Mouse (Mus musculus): ENCODE data around the gene Pmpca. TPM values are rescaled to one million over a fixed set of nuclear protein-coding genes. Genes with fewer than 3 reads are reported as not detected.

Gene Pmpca
- 126 and 128 TPM in 2 replicates for polyA plus RNA-seq (2016; fragmentation: Nextera tagmentation; extraction: Ambion mirVana)

GRCm38 (mm10) chr2:26389154-26389690 is at the start of gene Pmpca, which contains the start of gene Entr1:
TSS of gene Pmpca (plus strand) at chr2:26389339.
TSS of gene Entr1 (minus strand) at chr2:26389316.
- Histone ChIP-seq H3K27me3 (no peaks in the 10 kb centered on the region), H3K9me3 (no peaks in the 10 kb centered on the region), H3K36me3 (peaks cover 74% of the 10 kb centered on the region), H3K9ac (replicated peaks) (peak within 1 kb of the TSS; percentile 95), H3K4me1 (peaks cover 21% of the 10 kb centered on the region), H3K27ac (replicated peaks) (peak within 1 kb of the TSS; percentile 63), H3K4me2 (replicated peaks) (peak within 1 kb of the TSS; percentile 99), H3K4me3 (peak within 1 kb of the TSS; percentile 98)
- peak; percentile 90 for ATAC-seq (ENCODE audit: low FRiP score, low read depth)
- WGBS, result under 1% methylated on average over 56 of the region's 60 CpGs

- no peaks in the 10 kb centered on the region for H3K27me3 ChIP-seq
- 93% methylated on average over 2 of the region's 2 CpGs for WGBS
- no peaks in the 10 kb centered on the region for H3K4me1 ChIP-seq
- H3K9me3 ChIP-seq, result no peaks in the 10 kb centered on the region
- H3K4me3 ChIP-seq, result no peak overlapping the region
- H3K4me2 ChIP-seq (replicated peaks), result no peak overlapping the region
- H3K9ac ChIP-seq (replicated peaks), result no peak overlapping the region
- H3K27ac ChIP-seq (replicated peaks), result no peak overlapping the region
- no peak for ATAC-seq (ENCODE audit: low FRiP score, low read depth)
- peaks cover 81% of the 10 kb centered on the region for H3K36me3 ChIP-seq
These were observed 47.6 kb upstream of the Pmpca start for GRCm38 (mm10) chr2:26341510-26341981.

GRCm38 (mm10) chr2:26342044-26342443 is 47.1 kb upstream of the Pmpca start:
- H3K9me3 ChIP-seq, result no peaks in the 10 kb centered on the region
- H3K27ac ChIP-seq (replicated peaks), result peak overlapping the region; percentile 30; the same call in 1 of the 2 replicates
- H3K27me3 ChIP-seq, result no peaks in the 10 kb centered on the region
- H3K9ac ChIP-seq (replicated peaks), result no peak overlapping the region
- no peak overlapping the region for H3K4me2 ChIP-seq (replicated peaks)
- no peaks in the 10 kb centered on the region for H3K4me1 ChIP-seq
- H3K36me3 ChIP-seq, result peaks cover 86% of the 10 kb centered on the region
- WGBS, result 91% methylated on average over 10 of the region's 10 CpGs
- no peak overlapping the region for H3K4me3 ChIP-seq
- ATAC-seq (ENCODE audit: low FRiP score, low read depth), result no peak

- Histone ChIP-seq H3K4me3 (no peak overlapping the region), H3K9ac (replicated peaks) (no peak overlapping the region), H3K27me3 (no peaks in the 10 kb centered on the region), H3K9me3 (no peaks in the 10 kb centered on the region), H3K4me2 (replicated peaks) (no peak overlapping the region), H3K27ac (replicated peaks) (peak overlapping the region; percentile 30; the same call in 1 of the 2 replicates), H3K36me3 (peaks cover 94% of the 10 kb centered on the region), H3K4me1 (no peaks in the 10 kb centered on the region)
- no peak for ATAC-seq (ENCODE audit: low FRiP score, low read depth)
- 79% methylated on average over 11 of the region's 11 CpGs for WGBS
These were observed 46.3 kb upstream of the Pmpca start for GRCm38 (mm10) chr2:26342609-26343490.

- H3K9ac ChIP-seq (replicated peaks), result no peak overlapping the region
- no peak overlapping the region for H3K4me2 ChIP-seq (replicated peaks)
- no peak for ATAC-seq (ENCODE audit: low FRiP score, low read depth)
- peaks cover 71% of the 10 kb centered on the region for H3K36me3 ChIP-seq
- H3K9me3 ChIP-seq, result no peaks in the 10 kb centered on the region
- no peaks in the 10 kb centered on the region for H3K27me3 ChIP-seq
- peaks cover 23% of the 10 kb centered on the region for H3K4me1 ChIP-seq
- no peak overlapping the region for H3K4me3 ChIP-seq
- 77% methylated on average over 6 of the region's 6 CpGs for WGBS
- no peak overlapping the region; the same call in 1 of the 2 replicates for H3K27ac ChIP-seq (replicated peaks)
These were observed 40.9 kb upstream of the Pmpca start for GRCm38 (mm10) chr2:26348241-26348640.

GRCm38 (mm10) chr2:26351358-26352290 is 37.5 kb upstream of the Pmpca start, which contains the start of gene Dnlz:
TSS of gene Dnlz (minus strand) at chr2:26352110.
- H3K27me3 ChIP-seq, result no peaks in the 10 kb centered on the region
- H3K9me3 ChIP-seq, result no peaks in the 10 kb centered on the region
- peak; percentile 77 for ATAC-seq (ENCODE audit: low FRiP score, low read depth)
- H3K4me3 ChIP-seq, result peak within 1 kb of the TSS; percentile 84
- H3K27ac ChIP-seq (replicated peaks), result peak within 1 kb of the TSS; percentile 81
- 2% methylated on average over 62 of the region's 62 CpGs for WGBS
- H3K4me1 ChIP-seq, result peaks cover 28% of the 10 kb centered on the region
- peaks cover 37% of the 10 kb centered on the region for H3K36me3 ChIP-seq
- peak within 1 kb of the TSS; percentile 91 for H3K4me2 ChIP-seq (replicated peaks)
- H3K9ac ChIP-seq (replicated peaks), result peak within 1 kb of the TSS; percentile 95

GRCm38 (mm10) chr2:26352291-26352910 is 36.7 kb upstream of the Pmpca start:
- Histone ChIP-seq H3K36me3 (peaks cover 30% of the 10 kb centered on the region), H3K27ac (replicated peaks) (peak overlapping the region; percentile 60), H3K9me3 (no peaks in the 10 kb centered on the region), H3K9ac (replicated peaks) (peak overlapping the region; percentile 95), H3K4me3 (peak overlapping the region; percentile 84), H3K4me2 (replicated peaks) (peak overlapping the region; percentile 91), H3K4me1 (peaks cover 28% of the 10 kb centered on the region), H3K27me3 (no peaks in the 10 kb centered on the region)
- ATAC-seq (ENCODE audit: low FRiP score, low read depth), result peak; percentile 57
- 2% methylated on average over 36 of the region's 36 CpGs for WGBS

- Histone ChIP-seq H3K27me3 (no peaks in the 10 kb centered on the region), H3K9ac (replicated peaks) (peak overlapping the region; percentile 95), H3K4me3 (peak overlapping the region; percentile 84), H3K27ac (replicated peaks) (no peak overlapping the region), H3K9me3 (no peaks in the 10 kb centered on the region), H3K36me3 (peaks cover 20% of the 10 kb centered on the region), H3K4me1 (peaks cover 28% of the 10 kb centered on the region), H3K4me2 (replicated peaks) (peak overlapping the region; percentile 91)
- 88% methylated on average over 11 of the region's 11 CpGs for WGBS
- ATAC-seq (ENCODE audit: low FRiP score, low read depth), result no peak
These were observed 35.8 kb upstream of the Pmpca start for GRCm38 (mm10) chr2:26353066-26353980.

- WGBS, result 92% methylated on average over 4 of the region's 4 CpGs
- no peak for ATAC-seq (ENCODE audit: low FRiP score, low read depth)
These were observed 34.7 kb upstream of the Pmpca start for GRCm38 (mm10) chr2:26354401-26354800.

GRCm38 (mm10) chr2:26356231-26356630 is 32.9 kb upstream of the Pmpca start:
- H3K9me3 ChIP-seq, result no peaks in the 10 kb centered on the region

More at GRCm38 (mm10) chr2:26354401-26354800, 34.7 kb upstream of the Pmpca start:
- Histone ChIP-seq H3K36me3 (peaks cover 10% of the 10 kb centered on the region), H3K9me3 (no peaks in the 10 kb centered on the region), H3K27ac (replicated peaks) (no peak overlapping the region), H3K4me2 (replicated peaks) (no peak overlapping the region), H3K4me3 (no peak overlapping the region), H3K9ac (replicated peaks) (no peak overlapping the region), H3K4me1 (peaks cover 28% of the 10 kb centered on the region), H3K27me3 (no peaks in the 10 kb centered on the region)

More at GRCm38 (mm10) chr2:26356231-26356630, 32.9 kb upstream of the Pmpca start:
- no peak overlapping the region for H3K27ac ChIP-seq (replicated peaks)
- H3K4me3 ChIP-seq, result no peak overlapping the region
- no peak overlapping the region for H3K9ac ChIP-seq (replicated peaks)
- no peak for ATAC-seq (ENCODE audit: low FRiP score, low read depth)
- H3K4me1 ChIP-seq, result peaks cover 16% of the 10 kb centered on the region
- no peaks in the 10 kb centered on the region for H3K36me3 ChIP-seq
- no peak overlapping the region for H3K4me2 ChIP-seq (replicated peaks)
- 81% methylated on average over 4 of the region's 4 CpGs for WGBS
- H3K27me3 ChIP-seq, result no peaks in the 10 kb centered on the region
